Mouse (Mus musculus) T-helper 1 cell (primary cell): ENCODE results near the gene Syn1.

Source experiments
- in situ Hi-C: fragments of 300-600 bp; cut with MboI, MseI; formaldehyde crosslinking; loops from one replicate; pipeline ENCODE4 v1.15.1; 2025; ENCODE audit warnings: high pct_unique_total_duplicates

Syn1 gene

GRCm38 (mm10) chrX:20920844-20921364 lies at the start of gene Syn1:
Gene Syn1, minus strand, starts transcription at chrX:20921004.
- in situ Hi-C loops: no loop called here

- in situ Hi-C loops: no loop called here
Measured at GRCm38 (mm10) chrX:20961477-20962378, 40.9 kb upstream of the Syn1 start, which contains the start of gene Uxt. Gene Uxt, minus strand, starts transcription at chrX:20962017.

- in situ Hi-C loops: no loop called here
Measured at GRCm38 (mm10) chrX:20950191-20950880, 29.5 kb upstream of the Syn1 start, which contains the start of gene Elk1. Gene Elk1, minus strand, starts transcription at chrX:20950608.

GRCm38 (mm10) chrX:20946055-20946454 lies 25.3 kb upstream of the Syn1 start:
- in situ Hi-C loops: no loop called here

GRCm38 (mm10) chrX:20931963-20932362 lies 11.2 kb upstream of the Syn1 start:
- in situ Hi-C loops: no loop called here

GRCm38 (mm10) chrX:20931364-20931763 lies 10.6 kb upstream of the Syn1 start, which contains the start of gene Cfp:
Gene Cfp, minus strand, starts transcription at chrX:20931555.
- in situ Hi-C loops: no loop called here

- in situ Hi-C loops: no loop called here
Measured at GRCm38 (mm10) chrX:20929859-20930258, 9.1 kb upstream of the Syn1 start.

- in situ Hi-C loops: no loop called here
Measured at GRCm38 (mm10) chrX:20924976-20925375, 4.2 kb upstream of the Syn1 start.

GRCm38 (mm10) chrX:20923506-20923905 lies 2.7 kb upstream of the Syn1 start:
- in situ Hi-C loops: no loop called here

GRCm38 (mm10) chrX:20921366-20921765 lies 562 bp upstream of the Syn1 start:
- in situ Hi-C loops: no loop called here

- in situ Hi-C loops: no loop called here
Measured at GRCm38 (mm10) chrX:20920249-20920843, 458 bp downstream of the Syn1 start.

GRCm38 (mm10) chrX:20915075-20915474 lies 5.7 kb downstream of the Syn1 start:
- in situ Hi-C loops: no loop called here

- in situ Hi-C loops: no loop called here
Measured at GRCm38 (mm10) chrX:20913726-20914125, 7.1 kb downstream of the Syn1 start.

GRCm38 (mm10) chrX:20910074-20910473 lies 10.7 kb downstream of the Syn1 start:
- in situ Hi-C loops: no loop called here

- in situ Hi-C loops: no loop called here
Measured at GRCm38 (mm10) chrX:20875241-20875640, 45.6 kb downstream of the Syn1 start.

- in situ Hi-C loops: no loop called here
Measured at GRCm38 (mm10) chrX:20872928-20873500, 47.8 kb downstream of the Syn1 start.

GRCm38 (mm10) chrX:20869962-20870513 lies 50.8 kb downstream of the Syn1 start, which contains the start of gene Timp1:
Gene Timp1, plus strand, starts transcription at chrX:20870166.
- in situ Hi-C loops: no loop called here

- in situ Hi-C loops: no loop called here
Measured at GRCm38 (mm10) chrX:20869203-20869602, 51.6 kb downstream of the Syn1 start.

- in situ Hi-C loops: no loop called here
Measured at GRCm38 (mm10) chrX:20868091-20868490, 52.7 kb downstream of the Syn1 start.

GRCm38 (mm10) chrX:20863161-20864101 lies 57.4 kb downstream of the Syn1 start:
- in situ Hi-C loops: no loop called here
